Mouse (Mus musculus): Measurements from ENCODE around the gene Mrpl24.

- TF ChIP-seq CTCF (IDR thresholded peaks at IDR 0.05; ENCODE audit: low read depth, low read length) = no peak
- TF ChIP-seq POLR2A (IDR thresholded peaks at IDR 0.05; ENCODE audit: extremely low read depth, insufficient read depth, low read length) = no peak
These were observed 28.5 kb downstream of the Mrpl24 start for GRCm38 (mm10) chr3:87947811-87948199.
